Mouse (Mus musculus): ENCODE data around the gene Ap3b1.
A peak's percentile ranks its signal among the peaks of the same experiment; 100 is the strongest.
"Not testable (repeated sequence)": the region's sequence is repeated elsewhere in the genome, so short reads cannot be mapped to it uniquely, and the experiment has no call there.

Ap3b1 gene

DNA sequence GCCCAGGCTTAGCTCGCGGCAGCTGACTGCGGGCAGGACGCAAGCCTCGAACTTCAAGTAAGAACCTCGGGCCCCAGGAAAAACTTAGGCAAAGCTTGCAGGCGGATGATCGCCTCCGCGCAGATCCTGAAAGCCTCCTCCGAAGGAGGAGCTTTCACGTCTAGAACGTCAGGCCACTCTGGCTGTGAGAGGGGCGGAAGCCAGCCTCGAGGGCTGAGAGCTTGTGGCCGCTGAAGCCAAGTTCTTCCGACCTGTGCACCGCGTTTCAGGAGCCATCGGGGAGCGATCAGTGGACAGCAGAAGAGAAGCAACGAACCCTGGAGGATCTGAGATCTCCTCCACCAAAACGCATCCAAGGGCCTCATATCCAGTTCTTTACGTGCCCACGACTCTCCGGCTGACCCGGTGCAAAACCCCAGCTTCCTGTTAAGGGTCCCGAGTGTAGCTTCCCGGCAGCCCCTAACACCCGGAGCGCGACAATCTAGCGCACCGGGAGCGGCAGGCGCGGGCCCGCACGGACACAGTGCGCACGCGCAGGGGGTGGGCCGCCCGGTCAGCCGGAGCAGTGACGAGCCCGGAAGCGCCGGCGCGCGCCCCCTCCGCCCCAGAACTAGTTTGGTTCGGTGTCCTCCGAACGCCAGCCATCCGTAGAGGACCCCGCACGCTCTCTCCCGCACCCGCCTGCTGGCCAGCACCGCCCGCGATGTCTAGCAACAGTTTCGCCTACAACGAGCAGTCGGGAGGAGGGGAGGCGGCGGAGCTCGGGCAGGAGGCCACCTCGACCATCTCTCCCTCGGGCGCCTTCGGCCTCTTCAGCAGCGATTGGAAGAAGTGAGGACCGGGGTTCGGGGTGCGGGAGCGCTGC, at the start of gene Ap3b1:
Gene Ap3b1 (plus strand): TSS at position 560 of the 865 bp plus-strand sequence.
- DNase-seq, result peak; percentile 99

DNA sequence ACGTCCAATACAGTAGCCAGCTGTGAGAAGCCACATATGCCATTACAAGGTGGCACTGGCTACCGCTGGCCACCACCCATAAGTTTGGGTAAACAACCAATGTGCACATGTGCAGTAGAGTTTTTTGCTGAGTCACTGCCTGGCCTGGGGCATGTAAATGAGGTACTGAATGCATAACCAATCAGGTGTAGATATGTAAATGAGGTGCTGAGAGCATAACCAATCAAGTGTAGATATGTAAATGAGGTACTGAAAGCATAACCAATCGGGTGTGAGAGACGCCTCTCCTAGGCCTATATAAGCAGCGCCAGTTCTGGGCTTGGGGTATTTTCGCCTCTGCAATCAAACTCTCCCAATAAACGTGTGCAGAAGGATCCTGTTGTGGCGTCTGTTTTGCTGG, 45.9 kb upstream of the Ap3b1 start:
- DNase-seq, result peak; percentile 13

GRCm38 (mm10) chr13:94316975-94317511, 41.7 kb upstream of the Ap3b1 start:
- DNase-seq, result no peak

DNA sequence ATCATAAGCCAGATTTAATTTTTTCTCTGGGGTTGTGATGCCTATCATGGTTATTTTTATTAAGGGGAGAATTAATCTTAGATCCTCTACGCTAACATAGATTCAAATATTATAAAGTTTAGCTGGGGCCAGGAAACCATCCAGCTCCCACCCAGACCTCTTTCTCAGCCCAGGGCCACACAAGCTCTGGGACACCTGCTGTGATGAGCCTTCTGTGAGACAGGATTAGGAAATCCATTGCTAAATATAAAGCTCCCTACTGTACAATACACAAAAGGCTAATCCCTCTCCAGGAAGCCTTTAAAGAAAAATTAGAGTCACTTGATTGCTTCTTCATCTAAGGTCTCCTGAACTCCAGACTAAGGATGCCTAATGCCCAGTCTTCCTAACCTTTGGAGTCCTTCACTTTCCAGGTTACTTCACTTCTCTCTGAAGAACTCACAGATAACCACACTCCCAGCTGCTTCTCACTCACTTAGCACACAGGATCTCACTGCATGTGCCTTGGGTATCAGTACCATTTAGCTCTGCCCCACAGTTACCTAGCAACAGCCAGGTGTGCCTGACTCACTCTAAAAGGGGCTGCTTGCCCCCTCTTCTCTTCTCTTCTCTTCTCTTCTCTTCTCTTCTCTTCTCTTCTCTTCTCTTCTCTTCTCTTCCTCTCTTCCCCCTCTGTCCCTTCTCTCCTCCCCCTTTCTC, 37.5 kb upstream of the Ap3b1 start:
- no peak for DNase-seq

DNA sequence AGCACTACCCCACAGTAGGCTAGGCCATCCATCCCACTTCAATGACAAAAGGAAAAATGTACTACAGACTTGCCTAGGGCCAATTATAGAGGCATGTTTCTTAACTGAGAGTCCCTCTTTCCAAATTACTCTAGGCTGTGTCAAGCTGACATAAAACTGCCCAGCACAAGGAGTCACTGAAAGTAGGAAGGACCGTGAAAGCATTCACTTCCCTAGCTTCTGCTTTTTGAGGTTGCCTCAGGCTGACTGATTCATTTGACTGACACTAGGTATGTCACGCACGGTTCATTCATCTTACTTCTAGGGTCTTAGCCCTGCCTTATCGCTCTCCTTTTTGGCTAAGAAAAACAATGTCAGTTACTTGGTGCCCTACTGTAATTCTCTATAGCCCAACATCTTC, 36.3 kb upstream of the Ap3b1 start:
- DNase-seq, result no peak

DNA sequence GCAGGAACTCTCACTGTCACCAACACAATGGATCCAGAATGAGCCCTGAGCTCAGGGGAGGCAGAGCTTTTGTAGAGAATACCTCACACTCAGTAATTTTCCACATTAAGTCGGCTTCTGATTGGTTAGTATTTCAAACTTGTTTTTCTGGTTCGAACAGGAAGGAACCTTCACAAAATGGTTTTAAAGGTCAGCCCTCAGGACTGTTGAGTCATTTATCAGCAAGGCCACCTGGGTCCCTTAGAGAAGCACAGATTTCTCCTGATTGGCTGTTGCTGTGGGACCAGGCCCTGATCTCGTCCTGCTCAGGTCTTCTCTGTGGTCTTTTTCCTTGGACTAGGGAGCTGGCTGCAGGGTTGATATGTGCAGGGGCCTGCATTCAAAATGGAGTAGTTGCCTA, 30.7 kb upstream of the Ap3b1 start:
- peak; percentile 88 for DNase-seq

- not testable (repeated sequence) for DNase-seq
Measured at GRCm38 (mm10) chr13:94329005-94329404, 29.8 kb upstream of the Ap3b1 start.

DNA sequence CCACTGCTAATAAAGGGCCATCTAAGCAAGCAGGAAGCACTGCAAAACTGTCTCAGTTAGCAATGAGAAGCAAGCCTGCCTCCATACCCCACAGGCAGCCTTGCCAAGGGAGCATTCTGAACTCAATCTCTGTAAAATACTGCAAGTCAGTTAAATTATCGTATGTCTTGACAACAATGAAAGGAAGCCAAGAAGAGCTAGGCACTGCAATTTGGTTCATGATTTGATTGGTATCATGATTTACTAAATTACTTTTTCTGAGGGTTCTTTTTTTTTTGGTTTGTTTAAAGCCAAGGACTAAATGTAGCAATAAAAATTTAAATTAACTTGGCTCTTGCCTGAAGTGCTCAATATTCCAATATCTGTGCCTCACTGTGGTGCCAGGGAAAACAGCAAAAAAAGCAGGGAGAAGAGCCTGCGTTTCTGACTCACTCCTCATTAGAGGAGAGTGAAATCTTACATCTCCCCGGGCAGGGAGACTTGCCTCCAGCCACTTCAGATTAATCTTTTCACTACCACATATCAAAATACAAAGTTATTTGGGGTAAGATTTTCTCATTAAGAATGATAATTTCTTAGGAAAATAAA, 28.3 kb upstream of the Ap3b1 start:
- DNase-seq, result no peak

GRCm38 (mm10) chr13:94338357-94338756, 20.4 kb upstream of the Ap3b1 start:
- no peak for DNase-seq

- no peak for DNase-seq
Measured at GRCm38 (mm10) chr13:94343192-94343591, 15.6 kb upstream of the Ap3b1 start.

GRCm38 (mm10) chr13:94344600-94344999, 14.2 kb upstream of the Ap3b1 start:
- DNase-seq, result not testable (repeated sequence)

- peak; percentile 49 for DNase-seq
Measured at GRCm38 (mm10) chr13:94354584-94354983, 4.2 kb upstream of the Ap3b1 start.

DNA sequence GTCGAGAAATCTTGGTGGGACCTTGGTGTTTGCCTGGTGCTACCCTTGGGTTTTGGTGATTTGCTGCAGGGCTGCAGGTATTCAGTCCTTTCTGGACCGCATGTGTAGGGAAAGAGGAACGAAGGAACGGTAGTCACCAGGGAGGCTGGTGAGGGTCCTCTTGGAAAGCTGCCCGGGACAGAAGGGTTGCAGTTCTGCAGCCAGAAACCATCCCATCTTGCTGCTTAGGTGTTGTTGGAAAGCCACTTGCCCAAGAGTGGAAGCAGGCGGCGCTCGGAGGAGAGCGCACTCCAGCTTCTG, 709 bp upstream of the Ap3b1 start:
- no peak for DNase-seq

GRCm38 (mm10) chr13:94359282-94359920, 641 bp downstream of the Ap3b1 start:
- DNase-seq, result no peak

DNA sequence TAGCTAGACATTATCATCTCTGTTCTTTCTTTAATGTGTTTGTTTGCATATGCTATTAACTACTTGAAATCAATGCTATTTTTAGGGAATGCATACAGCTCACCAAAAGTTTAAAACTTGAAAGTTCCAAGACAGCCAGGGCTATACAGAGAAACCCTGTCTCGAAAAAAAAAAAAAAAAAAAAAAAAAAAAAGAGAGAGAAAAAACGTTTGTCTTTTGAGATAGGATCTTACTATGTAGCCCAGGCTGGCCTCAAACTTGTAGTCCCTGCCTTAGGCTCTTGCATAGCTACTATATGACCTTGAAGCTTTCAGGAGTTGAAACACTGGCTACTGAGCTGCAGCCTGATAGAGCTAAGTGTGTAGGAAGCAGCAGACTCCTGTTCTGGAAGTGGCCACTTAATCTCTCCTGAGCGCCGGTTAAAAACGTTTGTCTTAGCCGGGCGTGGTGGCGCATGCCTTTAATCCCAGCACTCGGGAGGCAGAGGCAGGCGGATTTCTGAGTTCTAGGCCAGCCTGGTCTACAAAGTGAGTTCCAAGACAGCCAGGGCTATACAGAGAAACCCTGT, 2.3 kb downstream of the Ap3b1 start:
- DNase-seq, result peak; percentile 31

GRCm38 (mm10) chr13:94364336-94364735, 5.6 kb downstream of the Ap3b1 start:
- DNase-seq, result peak; percentile 57

- peak; percentile 75 for DNase-seq
Measured at GRCm38 (mm10) chr13:94365108-94365907, 6.5 kb downstream of the Ap3b1 start.

DNA sequence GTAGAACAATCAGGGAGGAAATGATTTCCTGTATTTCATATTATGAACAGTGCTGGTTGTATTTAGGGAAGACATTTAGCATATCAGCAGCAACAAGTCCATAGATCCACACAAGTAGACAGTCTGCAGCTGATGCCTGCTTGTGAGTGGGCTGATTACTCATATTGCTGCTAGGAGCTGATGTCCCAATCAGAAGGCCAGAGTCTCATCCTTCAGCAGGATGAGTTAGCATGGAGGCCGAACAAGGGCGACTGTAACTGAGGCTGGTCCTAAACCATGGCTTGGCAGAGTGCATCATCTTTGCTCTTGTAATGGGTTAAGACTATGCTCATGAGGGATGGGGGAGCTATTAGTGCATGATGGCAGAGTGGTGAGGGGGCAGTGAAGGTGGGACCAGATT, 9.1 kb downstream of the Ap3b1 start:
- peak; percentile 82 for DNase-seq

DNA sequence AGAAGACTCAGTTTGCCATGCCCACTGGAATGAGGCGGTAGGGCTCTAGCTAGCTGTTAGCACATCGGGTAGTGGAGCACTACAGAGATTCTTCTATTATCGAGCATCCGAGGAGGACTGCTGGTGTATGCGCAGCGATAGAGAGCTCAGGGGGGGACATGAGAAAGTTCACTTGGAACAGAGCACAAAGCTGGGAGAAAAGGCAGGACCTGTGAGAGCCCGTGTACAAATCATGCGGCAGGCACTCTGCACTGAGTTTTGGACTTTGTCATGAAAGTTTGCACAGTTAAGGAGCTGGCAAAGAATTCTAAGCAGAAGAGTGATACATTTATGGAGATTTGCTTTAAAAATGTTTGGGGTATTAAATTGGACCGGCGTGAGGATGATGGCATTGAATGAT, 11.8 kb downstream of the Ap3b1 start:
- peak; percentile 67 for DNase-seq

- DNase-seq, result peak; percentile 72
Measured at GRCm38 (mm10) chr13:94372066-94372465, 13.3 kb downstream of the Ap3b1 start.

GRCm38 (mm10) chr13:94374131-94374530, 15.4 kb downstream of the Ap3b1 start:
- peak; percentile 63 for DNase-seq

Measured in heart, adult 11 months (tissue).